Mouse (Mus musculus) CD4-positive helper T cell, adult 2 months (primary cell): ENCODE results near the gene Col28a1.
A peak's percentile ranks its signal among the peaks of the same experiment; 100 is the strongest.
"Not testable (repeated sequence)": the region's sequence is repeated elsewhere in the genome, so short reads cannot be mapped to it uniquely, and the experiment has no call there.

Experiments used
- DNase-seq: peaks from one replicate; pipeline ENCODE4 v3.0.0-alpha.2; 2012; ENCODE audit warnings: low read depth, missing footprints, low spot score

Gene Col28a1

GRCm38 (mm10) chr6:8023527-8023926 lies 168.9 kb downstream of the Col28a1 start:
- DNase-seq = no peak

- no peak for DNase-seq
Observed at GRCm38 (mm10) chr6:7994736-7995135, 197.7 kb downstream of the Col28a1 start.

- DNase-seq = peak; percentile 60
Observed at GRCm38 (mm10) chr6:7983646-7983979, 208.8 kb downstream of the Col28a1 start.

- not testable (repeated sequence) for DNase-seq
Observed at GRCm38 (mm10) chr6:7982958-7983645, 209.3 kb downstream of the Col28a1 start.

GRCm38 (mm10) chr6:7971020-7971760 lies 221.2 kb downstream of the Col28a1 start:
- DNase-seq = no peak

GRCm38 (mm10) chr6:7969376-7969775 lies 223.0 kb downstream of the Col28a1 start:
- no peak for DNase-seq

- DNase-seq = no peak
Observed at GRCm38 (mm10) chr6:7965833-7966522, 226.4 kb downstream of the Col28a1 start.

GRCm38 (mm10) chr6:7962749-7963148 lies 229.7 kb downstream of the Col28a1 start:
- no peak for DNase-seq

- DNase-seq = no peak
Observed at GRCm38 (mm10) chr6:7952208-7952607, 240.2 kb downstream of the Col28a1 start.

- DNase-seq = no peak
Observed at GRCm38 (mm10) chr6:7951778-7952177, 240.6 kb downstream of the Col28a1 start.
